Mouse (Mus musculus): ENCODE data around the gene Nbeal2.

The Nbeal2 gene

DNA sequence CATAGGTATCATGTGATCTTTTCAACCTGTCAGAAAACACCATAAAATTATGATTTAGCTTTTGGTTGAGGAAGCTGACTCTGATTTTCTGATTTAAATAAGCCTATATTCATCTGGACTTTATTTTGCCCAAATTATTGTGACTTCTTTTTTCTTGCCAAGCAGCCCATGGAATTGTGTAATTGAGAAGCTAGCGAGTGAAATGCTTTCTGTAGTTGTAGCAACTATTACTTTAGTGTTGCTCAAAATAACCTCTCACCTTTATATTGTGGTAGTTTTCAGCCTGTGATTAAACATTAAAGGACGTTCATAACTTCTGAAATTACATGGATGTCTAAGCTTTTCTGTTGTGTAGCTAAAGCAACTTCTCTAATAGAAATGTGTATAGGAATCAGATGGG is 71.8 kb downstream of the Nbeal2 start:
- no peak for DNase-seq (ENCODE audit: low spot score)

Data from c-Kit-positive CD71-positive TER-119-positive erythroid progenitor cells, embryonic 14.5 days (primary cell).